Mouse (Mus musculus): ENCODE measurements around the gene Sorbs1. TPM values are rescaled to one million over a fixed set of nuclear protein-coding genes. Genes with fewer than 3 reads are reported as not detected.
A peak's percentile ranks its signal among the peaks of the same experiment; 100 is the strongest.

The Sorbs1 gene
- total and polyA plus RNA-seq, 3 experiments, result 2.1 to 6.2 (median 3.6) TPM

- H3K79me2 ChIP-seq (replicated peaks; ENCODE audit: control insufficient read depth, extremely low read depth, insufficient read depth, poor library complexity, severe bottlenecking), result no peaks in the 10 kb centered on the region
- peak overlapping the region; percentile 12; the same call in 1 of the 2 replicates for H3K9ac ChIP-seq (ENCODE audit: insufficient read depth, low read depth)
- in situ Hi-C loops (cut with MboI; ENCODE audit: low pct_ligation_motif_present, low pct_unique_long_range_greater_than_20kb, low sequenced_read_pairs), result no loop called here
- peak; percentile 18 for DNase-seq (ENCODE audit: extremely low read depth)
- TF ChIP-seq ELF1 (IDR thresholded peaks at IDR 0.05; ENCODE audit: low read depth, low read length), result peak; percentile 64
- TF ChIP-seq POLR2AphosphoS2 (IDR thresholded peaks at IDR 0.05; ENCODE audit: low read depth, low read length), result no peak
- no peak for TF ChIP-seq MAX (IDR thresholded peaks at IDR 0.05; ENCODE audit: low read length)
- TF ChIP-seq ZNF384 (IDR thresholded peaks at IDR 0.05; ENCODE audit: low read depth, low read length), result no peak
- peak; percentile 29; the same call in 1 of the 2 replicates for TF ChIP-seq MXI1 (IDR thresholded peaks at IDR 0.05; ENCODE audit: low read depth, low read length)
- TF ChIP-seq NRF1 (IDR thresholded peaks at IDR 0.05; ENCODE audit: low read depth, low read length), result 0 out of 2 replicates have a peak, but pooled peaks have one; percentile 8
- TF ChIP-seq UBTF (IDR thresholded peaks at IDR 0.05; ENCODE audit: low read depth, low read length), result peak; percentile 86
- peak; percentile 1; the same call in 1 of the 2 replicates for TF ChIP-seq SIN3A (IDR thresholded peaks at IDR 0.05; ENCODE audit: low read length)
- peak overlapping the region; percentile 58; the same call in 1 of the 2 replicates for H3K4me2 ChIP-seq (ENCODE audit: insufficient read depth, low read depth, poor library complexity, severe bottlenecking)
- H3K9me3 ChIP-seq (replicated peaks; ENCODE audit: low read length), result no peaks in the 10 kb centered on the region
- peaks cover 2 to 18% of the 10 kb centered on the region in 2 experiments; a peak in 2 of 4 replicates for H3K4me1 ChIP-seq (ENCODE audit: control insufficient read depth in 1 of 2, insufficient read depth in 2 of 2)
- dilution Hi-C loops (cut with MboI; ENCODE audit: extremely low pct_ligation_motif_present, extremely low pct_unique_long_range_greater_than_20kb, low sequenced_read_pairs), result no loop called here
- H3K27ac ChIP-seq (ENCODE audit: insufficient read depth, low read depth), result no peak overlapping the region
- peak overlapping the region; percentile 23 to 76 (median 71) for H3K4me3 ChIP-seq (replicated peaks in 1 of 3; ENCODE audit: low read depth in 2 of 3, low read length in 2 of 3, poor library complexity in 1 of 3)
- H3K36me3 ChIP-seq (replicated peaks in 1 of 2; ENCODE audit: control insufficient read depth in 1 of 2, insufficient read depth in 1 of 2, low read length in 1 of 2), result no peaks in the 10 kb centered on the region
- peaks cover 2% of the 10 kb centered on the region for H3K27me3 ChIP-seq (replicated peaks)
Observed at GRCm38 (mm10) chr19:40270351-40271307, 242.9 kb downstream of the Sorbs1 start.

- Histone ChIP-seq H3K4me3 (replicated peaks in 1 of 3; ENCODE audit: low read depth in 2 of 3, low read length in 2 of 3, poor library complexity in 1 of 3) (no peak overlapping the region), H3K4me1 (ENCODE audit: control insufficient read depth in 1 of 2, insufficient read depth in 2 of 2) (peaks cover 2 to 18% of the 10 kb centered on the region in 2 experiments; a peak in 2 of 4 replicates), H3K36me3 (replicated peaks in 1 of 2; ENCODE audit: control insufficient read depth in 1 of 2, insufficient read depth in 1 of 2, low read length in 1 of 2) (peaks cover 0 to 5% of the 10 kb centered on the region in 2 experiments), H3K9me3 (replicated peaks; ENCODE audit: low read length) (no peaks in the 10 kb centered on the region), H3K79me2 (replicated peaks; ENCODE audit: control insufficient read depth, extremely low read depth, insufficient read depth, poor library complexity, severe bottlenecking) (no peaks in the 10 kb centered on the region), H3K27me3 (replicated peaks) (peaks cover 2% of the 10 kb centered on the region), H3K4me2 (ENCODE audit: insufficient read depth, low read depth, poor library complexity, severe bottlenecking) (no peak overlapping the region), H3K9ac (ENCODE audit: insufficient read depth, low read depth) (no peak overlapping the region), H3K27ac (ENCODE audit: insufficient read depth, low read depth) (no peak overlapping the region)
- no peak for TF ChIP-seq EP300 (IDR thresholded peaks at IDR 0.05; ENCODE audit: low read length)
- no peak for TF ChIP-seq MAFK (IDR thresholded peaks at IDR 0.05; ENCODE audit: insufficient replicate concordance, low read length)
- TF ChIP-seq CTCF (conservative IDR thresholded peaks at IDR 0.05 in 1 of 2, IDR thresholded peaks at IDR 0.05 in 1 of 2; ENCODE audit: low read depth in 2 of 2, low read length in 2 of 2), result no peak
- no peak for TF ChIP-seq USF1 (IDR thresholded peaks at IDR 0.05; ENCODE audit: low read depth, low read length)
- no peak for TF ChIP-seq HCFC1 (IDR thresholded peaks at IDR 0.05; ENCODE audit: low read depth, low read length)
- TF ChIP-seq TBP (conservative IDR thresholded peaks at IDR 0.05; ENCODE audit: low read depth, low read length), result no peak
- TF ChIP-seq BHLHE40 (IDR thresholded peaks at IDR 0.05; ENCODE audit: low read depth, low read length), result no peak
- TF ChIP-seq POLR2AphosphoS2 (IDR thresholded peaks at IDR 0.05; ENCODE audit: low read depth, low read length), result no peak
- TF ChIP-seq MEF2A (IDR thresholded peaks at IDR 0.05; ENCODE audit: borderline replicate concordance, low read depth, low read length), result no peak
- no peak for TF ChIP-seq ZC3H11A (IDR thresholded peaks at IDR 0.05; ENCODE audit: low read depth, low read length)
- TF ChIP-seq POLR2A (IDR thresholded peaks at IDR 0.05; ENCODE audit: low read depth, low read length), result no peak
- dilution Hi-C loops (cut with MboI; ENCODE audit: extremely low pct_ligation_motif_present, extremely low pct_unique_long_range_greater_than_20kb, low sequenced_read_pairs), result no loop called here
- DNase-seq (ENCODE audit: extremely low read depth), result no peak
- in situ Hi-C loops (cut with MboI; ENCODE audit: low pct_ligation_motif_present, low pct_unique_long_range_greater_than_20kb, low sequenced_read_pairs), result no loop called here
Observed at GRCm38 (mm10) chr19:40269526-40269925, 244.1 kb downstream of the Sorbs1 start.

Measured in CH12.LX (cell line).